Mouse (Mus musculus): ENCODE data around the gene Cdh18. TPM values are rescaled to one million over a fixed set of nuclear protein-coding genes. Genes with fewer than 3 reads are reported as not detected.
"Not testable (repeated sequence)": the region's sequence is repeated elsewhere in the genome, so short reads cannot be mapped to it uniquely, and the experiment has no call there.

Cdh18 gene
- polyA plus RNA-seq, 1 experiment from 2014 or later = 0.42 TPM

GRCm38 (mm10) chr15:23037561-23037960, 488.7 kb downstream of the Cdh18 start:
- Histone ChIP-seq H3K4me2 (ENCODE audit: low read depth, low read length) (no peak overlapping the region), H3K27me3 (ENCODE audit: control insufficient read depth, insufficient read depth, low read length) (no peaks in the 10 kb centered on the region), H3K9me3 (replicated peaks; ENCODE audit: control insufficient read depth, low read length) (no peaks in the 10 kb centered on the region), H3K4me1 (ENCODE audit: control insufficient read depth, insufficient read depth, low read length) (no peaks in the 10 kb centered on the region), H3K4me3 (ENCODE audit: low read depth, low read length) (no peak overlapping the region), H3K27ac (replicated peaks; ENCODE audit: low read depth, low read length) (no peak overlapping the region), H3K36me3 (replicated peaks; ENCODE audit: control insufficient read depth, insufficient read depth, low read depth, low read length) (no peaks in the 10 kb centered on the region), H3K9ac (replicated peaks; ENCODE audit: low read length) (no peak overlapping the region)
- DNase-seq (ENCODE audit: low spot score) (no peak), ATAC-seq (replicated peaks; ENCODE audit: insufficient number of reproducible peaks, low FRiP score, low TSS enrichment, low read depth) (no peak)

GRCm38 (mm10) chr15:23046127-23046785, 497.4 kb downstream of the Cdh18 start:
- H3K36me3 ChIP-seq (replicated peaks; ENCODE audit: control insufficient read depth, insufficient read depth, low read depth, low read length) = no peaks in the 10 kb centered on the region
- no peak overlapping the region for H3K27ac ChIP-seq (replicated peaks; ENCODE audit: low read depth, low read length)
- DNase-seq (ENCODE audit: low spot score) (no peak), ATAC-seq (replicated peaks; ENCODE audit: insufficient number of reproducible peaks, low FRiP score, low TSS enrichment, low read depth) (no peak)
- no peak overlapping the region for H3K4me2 ChIP-seq (ENCODE audit: low read depth, low read length)
- H3K27me3 ChIP-seq (ENCODE audit: control insufficient read depth, insufficient read depth, low read length) = no peaks in the 10 kb centered on the region
- no peaks in the 10 kb centered on the region for H3K9me3 ChIP-seq (replicated peaks; ENCODE audit: control insufficient read depth, low read length)
- H3K9ac ChIP-seq (replicated peaks; ENCODE audit: low read length) = no peak overlapping the region
- H3K4me3 ChIP-seq (ENCODE audit: low read depth, low read length) = no peak overlapping the region
- no peaks in the 10 kb centered on the region for H3K4me1 ChIP-seq (ENCODE audit: control insufficient read depth, insufficient read depth, low read length)
- 78% methylated on average over 4 of the region's 4 CpGs for WGBS

- no peak overlapping the region for H3K9ac ChIP-seq (replicated peaks; ENCODE audit: low read length)
- H3K27me3 ChIP-seq (ENCODE audit: control insufficient read depth, insufficient read depth, low read length) = no peaks in the 10 kb centered on the region
- no peaks in the 10 kb centered on the region for H3K36me3 ChIP-seq (replicated peaks; ENCODE audit: control insufficient read depth, insufficient read depth, low read depth, low read length)
- DNase-seq (ENCODE audit: low spot score) (no peak), ATAC-seq (replicated peaks; ENCODE audit: insufficient number of reproducible peaks, low FRiP score, low TSS enrichment, low read depth) (no peak)
- no peak overlapping the region for H3K27ac ChIP-seq (replicated peaks; ENCODE audit: low read depth, low read length)
- H3K4me3 ChIP-seq (ENCODE audit: low read depth, low read length) = no peak overlapping the region
- no peaks in the 10 kb centered on the region for H3K9me3 ChIP-seq (replicated peaks; ENCODE audit: control insufficient read depth, low read length)
- H3K4me1 ChIP-seq (ENCODE audit: control insufficient read depth, insufficient read depth, low read length) = no peaks in the 10 kb centered on the region
- no peak overlapping the region for H3K4me2 ChIP-seq (ENCODE audit: low read depth, low read length)
- WGBS = 79% methylated on average over 2 of the region's 2 CpGs
Observed at GRCm38 (mm10) chr15:23052006-23052405, 503.2 kb downstream of the Cdh18 start.

GRCm38 (mm10) chr15:23085326-23085725, 536.5 kb downstream of the Cdh18 start:
- H3K27me3 ChIP-seq (ENCODE audit: control insufficient read depth, insufficient read depth, low read length); H3K4me1 ChIP-seq (ENCODE audit: control insufficient read depth, insufficient read depth, low read length); H3K4me2 ChIP-seq (ENCODE audit: low read depth, low read length); H3K36me3 ChIP-seq (replicated peaks; ENCODE audit: control insufficient read depth, insufficient read depth, low read depth, low read length); H3K27ac ChIP-seq (replicated peaks; ENCODE audit: low read depth, low read length); H3K4me3 ChIP-seq (ENCODE audit: low read depth, low read length); H3K9me3 ChIP-seq (replicated peaks; ENCODE audit: control insufficient read depth, low read length); DNase-seq (ENCODE audit: low spot score); ATAC-seq (replicated peaks; ENCODE audit: insufficient number of reproducible peaks, low FRiP score, low TSS enrichment, low read depth); H3K9ac ChIP-seq (replicated peaks; ENCODE audit: low read length): not testable (repeated sequence)
- 80% methylated on average over 1 of the region's 1 CpGs for WGBS

GRCm38 (mm10) chr15:23087535-23087934, 538.7 kb downstream of the Cdh18 start:
- no peaks in the 10 kb centered on the region for H3K4me1 ChIP-seq (ENCODE audit: control insufficient read depth, insufficient read depth, low read length)
- WGBS = 86% methylated on average over 2 of the region's 2 CpGs
- no peak overlapping the region for H3K27ac ChIP-seq (replicated peaks; ENCODE audit: low read depth, low read length)
- DNase-seq (ENCODE audit: low spot score) = no peak
- H3K27me3 ChIP-seq (ENCODE audit: control insufficient read depth, insufficient read depth, low read length) = no peaks in the 10 kb centered on the region
- H3K36me3 ChIP-seq (replicated peaks; ENCODE audit: control insufficient read depth, insufficient read depth, low read depth, low read length) = no peaks in the 10 kb centered on the region
- H3K4me3 ChIP-seq (ENCODE audit: low read depth, low read length) = no peak overlapping the region
- no peak overlapping the region for H3K9ac ChIP-seq (replicated peaks; ENCODE audit: low read length)
- H3K4me2 ChIP-seq (ENCODE audit: low read depth, low read length) = no peak overlapping the region
- no peak for ATAC-seq (replicated peaks; ENCODE audit: insufficient number of reproducible peaks, low FRiP score, low TSS enrichment, low read depth)
- no peaks in the 10 kb centered on the region for H3K9me3 ChIP-seq (replicated peaks; ENCODE audit: control insufficient read depth, low read length)

GRCm38 (mm10) chr15:23096601-23097000, 547.8 kb downstream of the Cdh18 start:
- Histone ChIP-seq H3K9ac (replicated peaks; ENCODE audit: low read length) (no peak overlapping the region), H3K27ac (replicated peaks; ENCODE audit: low read depth, low read length) (no peak overlapping the region), H3K4me3 (ENCODE audit: low read depth, low read length) (no peak overlapping the region), H3K36me3 (replicated peaks; ENCODE audit: control insufficient read depth, insufficient read depth, low read depth, low read length) (no peaks in the 10 kb centered on the region), H3K4me2 (ENCODE audit: low read depth, low read length) (no peak overlapping the region), H3K9me3 (replicated peaks; ENCODE audit: control insufficient read depth, low read length) (no peaks in the 10 kb centered on the region), H3K4me1 (ENCODE audit: control insufficient read depth, insufficient read depth, low read length) (no peaks in the 10 kb centered on the region), H3K27me3 (ENCODE audit: control insufficient read depth, insufficient read depth, low read length) (no peaks in the 10 kb centered on the region)
- 82% methylated on average over 5 of the region's 5 CpGs for WGBS
- ATAC-seq (replicated peaks; ENCODE audit: insufficient number of reproducible peaks, low FRiP score, low TSS enrichment, low read depth) (no peak), DNase-seq (ENCODE audit: low spot score) (no peak)

GRCm38 (mm10) chr15:23104668-23105380, 556.0 kb downstream of the Cdh18 start:
- Histone ChIP-seq H3K4me2 (ENCODE audit: low read depth, low read length) (no peak overlapping the region), H3K4me1 (ENCODE audit: control insufficient read depth, insufficient read depth, low read length) (no peaks in the 10 kb centered on the region), H3K27ac (replicated peaks; ENCODE audit: low read depth, low read length) (no peak overlapping the region), H3K9ac (replicated peaks; ENCODE audit: low read length) (no peak overlapping the region), H3K36me3 (replicated peaks; ENCODE audit: control insufficient read depth, insufficient read depth, low read depth, low read length) (no peaks in the 10 kb centered on the region), H3K9me3 (replicated peaks; ENCODE audit: control insufficient read depth, low read length) (no peaks in the 10 kb centered on the region), H3K27me3 (ENCODE audit: control insufficient read depth, insufficient read depth, low read length) (no peaks in the 10 kb centered on the region), H3K4me3 (ENCODE audit: low read depth, low read length) (no peak overlapping the region)
- DNase-seq (ENCODE audit: low spot score) = no peak
- WGBS = 30% methylated on average over 5 of the region's 5 CpGs
- ATAC-seq (replicated peaks; ENCODE audit: insufficient number of reproducible peaks, low FRiP score, low TSS enrichment, low read depth) = no peak

GRCm38 (mm10) chr15:23134950-23135715, 586.3 kb downstream of the Cdh18 start:
- no peaks in the 10 kb centered on the region for H3K4me1 ChIP-seq (ENCODE audit: control insufficient read depth, insufficient read depth, low read length)
- no peak overlapping the region for H3K4me3 ChIP-seq (ENCODE audit: low read depth, low read length)
- DNase-seq (ENCODE audit: low spot score) (no peak), ATAC-seq (replicated peaks; ENCODE audit: insufficient number of reproducible peaks, low FRiP score, low TSS enrichment, low read depth) (no peak)
- no peaks in the 10 kb centered on the region for H3K27me3 ChIP-seq (ENCODE audit: control insufficient read depth, insufficient read depth, low read length)
- WGBS = 61% methylated on average over 6 of the region's 6 CpGs
- no peak overlapping the region for H3K9ac ChIP-seq (replicated peaks; ENCODE audit: low read length)
- H3K27ac ChIP-seq (replicated peaks; ENCODE audit: low read depth, low read length) = no peak overlapping the region
- no peak overlapping the region for H3K4me2 ChIP-seq (ENCODE audit: low read depth, low read length)
- H3K9me3 ChIP-seq (replicated peaks; ENCODE audit: control insufficient read depth, low read length) = no peaks in the 10 kb centered on the region
- no peaks in the 10 kb centered on the region for H3K36me3 ChIP-seq (replicated peaks; ENCODE audit: control insufficient read depth, insufficient read depth, low read depth, low read length)
